Mouse (Mus musculus) left cerebral cortex, adult 2 months (tissue): ENCODE measurements around the gene Sfswap. TPM values are rescaled to one million over a fixed set of nuclear protein-coding genes. Genes with fewer than 3 reads are reported as not detected.

Experiments used
- DNase-seq, 2 experiments: peaks; one replicate each; pipeline ENCODE4 v3.0.0; 2021 to 2022; ENCODE audit warnings: low spot score in 2 of 2, mixed read lengths in 1 of 2; ENCODE audit errors: extremely low spot score in 1 of 2
- H3K27ac ChIP-seq: fragments of 200-600 bp; 2 replicates; pipeline ENCODE4 v1.8.1; 2022
- H3K4me3 ChIP-seq: fragments of 200-600 bp; 2 replicates; pipeline ENCODE4 v1.8.1; 2022
- CTCF ChIP-seq: fragments of 200-600 bp; IDR thresholded peaks from 2 replicates; pipeline ENCODE4 v1.8.1; 2022; ENCODE audit warnings: antibody characterized with exemption, mild to moderate bottlenecking, moderate library complexity
- intact Hi-C: fragments of 180-260 bp; cut with DNase I; formaldehyde crosslinking; loops from one replicate; pipeline ENCODE4 v1.15.1; 2025
- total RNA-seq, 2 experiments: library from RNA; stranded (reverse); gene quantifications; 2 replicates each; pipeline ENCODE4 v1.2.3; 2021

The Sfswap gene
- total RNA-seq, 2 experiments from 2014 or later: 108 to 118 TPM

GRCm38 (mm10) chr5:129475532-129476045, 25.4 kb upstream of the Sfswap start:
- DNase-seq: no peak
- TF ChIP-seq CTCF: no peak
- peak overlapping the region; percentile 47; the same call in 1 of the 2 replicates for H3K27ac ChIP-seq
- H3K4me3 ChIP-seq: no peak overlapping the region
- intact Hi-C loops: no loop called here

GRCm38 (mm10) chr5:129489879-129490278, 11.1 kb upstream of the Sfswap start:
- Histone ChIP-seq H3K27ac (no peak overlapping the region), H3K4me3 (no peak overlapping the region)
- intact Hi-C loops: no loop called here
- TF ChIP-seq CTCF: no peak
- no peak for DNase-seq

GRCm38 (mm10) chr5:129501671-129502070, 650 bp downstream of the Sfswap start:
- peak in 1 of 2 experiments; percentile 18 for DNase-seq
- Histone ChIP-seq H3K4me3 (peak overlapping the region; percentile 95), H3K27ac (peak overlapping the region; percentile 100)
- no peak for TF ChIP-seq CTCF
- intact Hi-C loops: loop anchor here (2.0 to 5.0 kb wide), 3 partner anchors 81 to 109 kb away; no protein-coding TSS in a partner anchor

GRCm38 (mm10) chr5:129506886-129507285, 5.9 kb downstream of the Sfswap start:
- TF ChIP-seq CTCF: no peak
- no peak overlapping the region for H3K27ac ChIP-seq
- H3K4me3 ChIP-seq: no peak overlapping the region
- no peak for DNase-seq
- intact Hi-C loops: no loop called here

GRCm38 (mm10) chr5:129518180-129518579, 17.2 kb downstream of the Sfswap start:
- H3K4me3 ChIP-seq: no peak overlapping the region
- no peak for DNase-seq
- 0 out of 2 replicates have a peak overlapping the region, but pooled peaks have one; percentile 24 for H3K27ac ChIP-seq
- no peak for TF ChIP-seq CTCF
- intact Hi-C loops: no loop called here

- TF ChIP-seq CTCF: no peak
- no peak for DNase-seq
- intact Hi-C loops: no loop called here
- Histone ChIP-seq H3K4me3 (no peak overlapping the region), H3K27ac (0 out of 2 replicates have a peak overlapping the region, but pooled peaks have one; percentile 24)
These were observed 17.8 kb downstream of the Sfswap start for GRCm38 (mm10) chr5:129518786-129519185.

GRCm38 (mm10) chr5:129519591-129519990, 18.6 kb downstream of the Sfswap start:
- intact Hi-C loops: no loop called here

GRCm38 (mm10) chr5:129521501-129521900, 20.5 kb downstream of the Sfswap start:
- H3K27ac ChIP-seq: peak overlapping the region; percentile 76
- TF ChIP-seq CTCF: no peak
- DNase-seq: no peak

More at GRCm38 (mm10) chr5:129519591-129519990, 18.6 kb downstream of the Sfswap start:
- Histone ChIP-seq H3K27ac (0 out of 2 replicates have a peak overlapping the region, but pooled peaks have one; percentile 1), H3K4me3 (no peak overlapping the region)
- DNase-seq: no peak
- no peak for TF ChIP-seq CTCF

GRCm38 (mm10) chr5:129521913-129522312, 20.9 kb downstream of the Sfswap start:
- Histone ChIP-seq H3K27ac (peak overlapping the region; percentile 76), H3K4me3 (no peak overlapping the region)
- DNase-seq: no peak
- intact Hi-C loops: no loop called here
- no peak for TF ChIP-seq CTCF

More at GRCm38 (mm10) chr5:129521501-129521900, 20.5 kb downstream of the Sfswap start:
- H3K4me3 ChIP-seq: no peak overlapping the region
- intact Hi-C loops: no loop called here

- intact Hi-C loops: no loop called here
- H3K27ac ChIP-seq: no peak overlapping the region
- no peak for TF ChIP-seq CTCF
- H3K4me3 ChIP-seq: no peak overlapping the region
- no peak for DNase-seq
These were observed 22.1 kb downstream of the Sfswap start for GRCm38 (mm10) chr5:129523166-129523565.

GRCm38 (mm10) chr5:129524751-129525150, 23.7 kb downstream of the Sfswap start:
- no peak for TF ChIP-seq CTCF
- intact Hi-C loops: no loop called here
- DNase-seq: peak; percentile 33 to 37
- H3K27ac ChIP-seq: no peak overlapping the region
- no peak overlapping the region for H3K4me3 ChIP-seq

GRCm38 (mm10) chr5:129527162-129527561, 26.1 kb downstream of the Sfswap start:
- H3K4me3 ChIP-seq: no peak overlapping the region
- intact Hi-C loops: no loop called here
- DNase-seq: no peak
- TF ChIP-seq CTCF: no peak
- H3K27ac ChIP-seq: no peak overlapping the region

GRCm38 (mm10) chr5:129529571-129529970, 28.6 kb downstream of the Sfswap start:
- Histone ChIP-seq H3K4me3 (no peak overlapping the region), H3K27ac (no peak overlapping the region)
- TF ChIP-seq CTCF: no peak
- no peak for DNase-seq
- intact Hi-C loops: no loop called here
